Mouse (Mus musculus) neural tube, embryonic 13.5 days (tissue): ENCODE data around the gene Rras. TPM values are rescaled to one million over a fixed set of nuclear protein-coding genes. Genes with fewer than 3 reads are reported as not detected.

Experiments used
- ATAC-seq: fragments of 200-750 bp; cut with Nextera tagmentation; 2 replicates; pipeline ENCODE4 v1.8.0; 2017; ENCODE audit warnings: low read depth, mild to moderate bottlenecking, moderate TSS enrichment, moderate library complexity
- H3K27ac ChIP-seq: fragments of 300-500 bp; sonication (generic); replicated peaks from 2 replicates; pipeline ENCODE4 v1.5.1; 2015; ENCODE audit warnings: moderate library complexity, mild to moderate bottlenecking, inconsistent platforms
- H3K27me3 ChIP-seq: fragments of 300-500 bp; sonication (generic); 2 replicates; pipeline ENCODE4 v1.6.1; 2015; ENCODE audit warnings: mild to moderate bottlenecking, inconsistent platforms
- H3K36me3 ChIP-seq: fragments of 300-500 bp; sonication (generic); 2 replicates; pipeline ENCODE4 v1.6.1; 2015; ENCODE audit warnings: mild to moderate bottlenecking, inconsistent platforms
- H3K4me1 ChIP-seq: fragments of 300-500 bp; sonication (generic); replicated peaks from 2 replicates; pipeline ENCODE4 v1.6.1; 2015; ENCODE audit warnings: inconsistent platforms
- H3K4me2 ChIP-seq: fragments of 300-500 bp; sonication (generic); 2 replicates; pipeline ENCODE4 v1.6.1; 2015; ENCODE audit warnings: inconsistent platforms, mild to moderate bottlenecking, moderate library complexity
- H3K4me3 ChIP-seq: fragments of 300-500 bp; sonication (generic); 2 replicates; pipeline ENCODE4 v1.5.1; 2015; ENCODE audit warnings: mild to moderate bottlenecking, inconsistent platforms
- H3K9ac ChIP-seq: fragments of 300-500 bp; sonication (generic); 2 replicates; pipeline ENCODE4 v1.6.1; 2015; ENCODE audit warnings: moderate library complexity, mild to moderate bottlenecking, inconsistent platforms
- H3K9me3 ChIP-seq: fragments of 300-500 bp; sonication (generic); 2 replicates; pipeline ENCODE4 v1.6.1; 2016; ENCODE audit warnings: inconsistent platforms
- WGBS: fragments of 180-500 bp; shearing (Covaris S2); methylation state at CpG from one replicate; pipeline ENCODE4 v1.1.7; 2015; 5-methylcytosine and 5-hydroxymethylcytosine counted together
- polyA plus RNA-seq: library from polyadenylated mRNA; unstranded; fragments of >200 nt; fragmentation: Nextera tagmentation; extraction: Ambion mirVana; gene quantifications from 2 replicates; pipeline ENCODE4 v1.2.1, GENCODE M21; 2015

The Rras gene
- polyA plus RNA-seq, 1 experiment from 2014 or later, result 15.0 TPM

DNA sequence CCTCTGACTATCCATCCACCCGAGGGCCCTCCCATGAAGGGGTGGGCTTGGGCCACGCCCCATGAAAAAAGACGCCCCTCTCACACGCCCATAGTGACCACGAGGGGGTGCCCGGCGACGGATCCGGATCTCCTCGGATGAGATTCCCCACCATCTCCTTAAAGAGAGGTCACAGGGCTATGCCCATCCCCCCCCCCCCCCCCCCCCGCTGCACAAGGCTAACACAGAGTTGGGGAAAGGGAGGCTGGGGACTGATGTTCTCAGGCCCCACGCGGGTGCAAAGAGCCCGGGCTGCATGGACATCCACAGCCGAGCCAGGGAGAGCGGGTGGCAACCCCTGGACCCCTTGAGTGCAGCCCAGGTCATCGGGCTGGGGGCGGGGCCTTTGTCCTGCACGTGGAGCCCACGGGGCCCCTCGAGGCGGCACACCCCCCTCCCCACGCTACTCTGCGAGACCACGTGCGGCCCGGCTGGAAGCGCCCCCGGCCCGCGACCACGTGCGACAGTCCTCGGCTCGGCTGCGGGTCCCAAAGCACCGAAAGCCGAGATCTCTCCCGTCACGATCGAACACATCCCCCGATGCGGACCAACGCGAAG lies 32.1 kb upstream of the Rras start:
- Histone ChIP-seq H3K27me3 (no peaks in the 10 kb centered on the region), H3K27ac (peak overlapping the region; percentile 96), H3K4me1 (peaks cover 44% of the 10 kb centered on the region), H3K4me3 (peak overlapping the region; percentile 95), H3K4me2 (peak overlapping the region; percentile 70), H3K36me3 (peaks cover 26% of the 10 kb centered on the region), H3K9ac (peak overlapping the region; percentile 98), H3K9me3 (no peaks in the 10 kb centered on the region)
- 2% methylated on average over 44 of the region's 45 CpGs for WGBS
- ATAC-seq, result peak; percentile 7

DNA sequence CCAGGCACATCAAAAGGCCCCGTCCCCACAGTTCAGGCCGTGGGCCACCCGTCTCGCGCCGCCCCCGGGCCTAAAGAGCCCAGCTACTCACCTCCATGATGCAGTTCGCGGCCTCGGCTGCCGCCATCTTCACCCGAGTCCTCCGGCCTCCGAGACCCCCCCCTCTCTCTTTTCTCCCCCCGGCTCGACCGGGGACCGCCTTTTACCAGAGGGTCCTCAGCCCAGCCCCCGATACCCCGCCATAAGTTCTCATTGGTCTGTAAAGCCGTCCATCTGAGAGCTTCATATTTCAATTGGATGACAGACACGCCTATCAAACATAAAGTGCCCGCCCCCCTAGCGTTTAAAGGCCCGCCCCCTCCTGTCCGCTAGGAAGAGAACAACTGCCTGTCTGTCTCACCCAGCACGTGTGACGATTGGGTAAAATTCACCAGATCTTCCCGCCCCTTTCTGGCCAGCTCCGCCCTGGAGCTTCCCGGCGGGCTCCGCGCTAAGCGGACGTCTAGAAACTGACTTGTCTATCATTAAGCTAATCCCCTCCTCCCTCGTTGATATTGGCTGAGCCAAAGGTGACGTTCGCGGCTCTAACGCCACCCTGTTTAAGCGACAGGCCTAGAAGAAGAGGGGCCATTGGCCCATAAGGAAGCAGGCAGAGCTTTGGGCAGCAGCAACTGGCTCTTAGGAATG lies 31.4 kb upstream of the Rras start, which contains the start of gene Prmt1:
Prmt1 (minus strand) TSS at position 377 of the 687 bp plus-strand sequence.
- Histone ChIP-seq H3K9ac (peak within 1 kb of the TSS; percentile 98), H3K27ac (peak within 1 kb of the TSS; percentile 96), H3K4me3 (peak within 1 kb of the TSS; percentile 95), H3K36me3 (peaks cover 21% of the 10 kb centered on the region), H3K9me3 (no peaks in the 10 kb centered on the region), H3K4me2 (peak within 1 kb of the TSS; percentile 70), H3K4me1 (peaks cover 44% of the 10 kb centered on the region), H3K27me3 (no peaks in the 10 kb centered on the region)
- WGBS, result under 1% methylated on average over 42 of the region's 42 CpGs
- ATAC-seq, result peak; percentile 97

DNA sequence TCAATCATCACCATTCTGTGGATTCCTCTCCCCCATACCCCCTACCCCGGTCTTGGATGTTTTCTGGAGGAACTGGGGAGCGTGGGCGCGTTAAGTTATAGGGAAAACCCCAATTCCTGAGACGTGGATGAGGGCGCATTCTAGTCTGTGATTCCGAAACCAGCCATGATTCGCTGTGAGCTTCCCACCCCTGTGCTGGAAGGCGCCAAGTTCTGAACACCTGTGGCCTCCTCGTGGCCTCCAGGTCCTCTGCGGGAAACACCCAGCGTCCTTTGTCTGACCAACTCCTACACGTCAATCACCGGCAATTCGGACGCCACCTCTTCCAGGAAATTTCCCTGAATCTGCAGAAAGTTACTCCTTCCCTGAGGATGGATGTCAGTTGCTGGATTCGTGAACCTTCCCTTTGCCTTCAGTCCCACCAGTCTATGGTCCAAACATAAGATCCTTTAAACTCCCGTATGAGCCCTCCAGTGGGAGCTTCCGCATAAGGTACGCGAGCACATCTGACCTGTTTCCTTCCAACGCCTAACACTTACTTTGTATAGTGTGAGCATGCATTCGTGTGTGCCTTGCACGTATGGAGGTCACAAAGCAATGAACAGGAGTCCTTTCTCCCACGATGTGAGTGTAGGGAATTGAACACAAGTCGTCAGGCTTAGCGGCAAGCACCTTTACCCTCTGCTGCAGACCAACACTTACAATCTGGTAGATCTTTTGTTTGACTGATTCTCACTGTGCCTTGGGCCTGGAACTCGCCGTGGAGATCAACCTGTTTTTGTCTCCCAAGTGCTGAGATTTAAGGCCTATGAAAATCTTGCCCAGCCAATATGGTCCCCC lies 30.7 kb upstream of the Rras start:
- no peaks in the 10 kb centered on the region for H3K9me3 ChIP-seq
- peaks cover 17% of the 10 kb centered on the region for H3K36me3 ChIP-seq
- WGBS, result under 1% methylated on average over 29 of the region's 29 CpGs

DNA sequence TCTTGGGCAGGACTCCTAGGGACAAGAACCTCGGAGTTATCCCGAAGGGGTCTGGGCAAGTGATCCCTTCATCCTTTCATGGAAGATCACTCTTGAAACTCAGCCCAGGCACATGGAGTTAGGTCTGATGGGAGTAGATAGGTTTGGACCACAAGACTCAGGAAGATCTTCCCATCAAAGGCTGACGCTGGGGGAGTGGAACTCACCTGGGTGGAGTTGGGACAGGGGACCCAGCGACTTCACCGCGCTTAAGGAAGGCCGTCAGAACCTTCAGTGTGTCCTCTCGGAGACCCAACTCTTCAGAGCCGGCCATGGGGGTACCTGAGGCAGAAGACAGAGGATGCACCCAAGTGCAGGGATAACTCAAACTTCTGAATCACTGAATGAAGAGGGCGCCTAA lies 21.1 kb upstream of the Rras start:
- H3K36me3 ChIP-seq, result peaks cover 32% of the 10 kb centered on the region
- no peaks in the 10 kb centered on the region for H3K9me3 ChIP-seq
- H3K4me3 ChIP-seq, result peak overlapping the region; percentile 58
- H3K27ac ChIP-seq, result no peak overlapping the region; the same call in 1 of the 2 replicates
- peak overlapping the region; percentile 79 for H3K4me2 ChIP-seq
- peak overlapping the region; percentile 79 for H3K9ac ChIP-seq
- WGBS, result 18% methylated on average over 10 of the region's 10 CpGs
- no peaks in the 10 kb centered on the region for H3K27me3 ChIP-seq
- peaks cover 36% of the 10 kb centered on the region for H3K4me1 ChIP-seq
- ATAC-seq, result peak; percentile 3; the same call in 1 of the 2 replicates

More for the DNA sequence above, 30.7 kb upstream of the Rras start:
- peaks cover 44% of the 10 kb centered on the region for H3K4me1 ChIP-seq
- H3K27me3 ChIP-seq, result no peaks in the 10 kb centered on the region
- H3K4me3 ChIP-seq, result peak overlapping the region; percentile 57
- peak overlapping the region; percentile 70 for H3K4me2 ChIP-seq
- ATAC-seq, result peak; percentile 29
- H3K27ac ChIP-seq, result peak overlapping the region; percentile 90
- H3K9ac ChIP-seq, result peak overlapping the region; percentile 83

DNA sequence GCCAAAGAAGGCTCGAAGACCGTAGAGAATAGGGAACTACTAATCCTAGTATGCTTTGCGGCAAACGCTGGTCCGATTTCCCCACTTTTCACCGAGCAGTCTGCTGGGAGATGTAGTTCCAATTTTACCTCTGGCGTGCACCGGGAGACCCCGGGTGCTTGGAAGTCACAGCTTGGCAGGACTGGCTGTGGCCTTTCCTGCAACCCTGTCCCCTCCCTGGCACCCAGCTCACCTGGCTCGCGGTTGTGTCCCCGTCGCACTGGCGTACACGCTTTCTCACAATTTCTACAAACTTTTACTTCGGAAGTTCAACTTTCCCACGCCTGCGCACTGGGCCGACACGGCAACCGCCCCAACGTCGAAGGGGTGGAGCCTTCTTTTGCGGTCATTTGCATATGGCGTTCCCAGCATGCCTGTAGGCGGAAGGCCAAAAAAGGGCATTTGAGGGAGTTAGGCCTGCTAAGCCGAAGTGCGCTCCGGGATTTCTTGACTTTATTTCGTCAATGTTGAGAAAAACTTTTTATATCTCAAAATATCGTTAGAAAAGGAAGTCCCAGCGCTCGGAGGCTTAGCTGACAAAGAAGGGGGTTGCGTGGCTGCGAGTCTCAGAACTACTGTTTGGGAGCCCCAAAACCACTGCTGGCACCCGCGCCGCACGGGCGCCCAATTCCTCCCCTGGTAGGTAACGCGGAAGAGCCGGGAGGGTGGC lies 20.4 kb upstream of the Rras start, which contains the start of gene Irf3:
Irf3 (plus strand) TSS at position 418 of the 709 bp plus-strand sequence.
- peak; percentile 92 for ATAC-seq
- Histone ChIP-seq H3K9ac (peak within 1 kb of the TSS; percentile 79), H3K4me1 (peaks cover 36% of the 10 kb centered on the region), H3K27ac (peak within 1 kb of the TSS; percentile 83), H3K4me3 (peak within 1 kb of the TSS; percentile 58), H3K27me3 (no peaks in the 10 kb centered on the region), H3K4me2 (peak within 1 kb of the TSS; percentile 79), H3K9me3 (no peaks in the 10 kb centered on the region), H3K36me3 (peaks cover 36% of the 10 kb centered on the region)
- under 1% methylated on average over 43 of the region's 43 CpGs for WGBS

DNA sequence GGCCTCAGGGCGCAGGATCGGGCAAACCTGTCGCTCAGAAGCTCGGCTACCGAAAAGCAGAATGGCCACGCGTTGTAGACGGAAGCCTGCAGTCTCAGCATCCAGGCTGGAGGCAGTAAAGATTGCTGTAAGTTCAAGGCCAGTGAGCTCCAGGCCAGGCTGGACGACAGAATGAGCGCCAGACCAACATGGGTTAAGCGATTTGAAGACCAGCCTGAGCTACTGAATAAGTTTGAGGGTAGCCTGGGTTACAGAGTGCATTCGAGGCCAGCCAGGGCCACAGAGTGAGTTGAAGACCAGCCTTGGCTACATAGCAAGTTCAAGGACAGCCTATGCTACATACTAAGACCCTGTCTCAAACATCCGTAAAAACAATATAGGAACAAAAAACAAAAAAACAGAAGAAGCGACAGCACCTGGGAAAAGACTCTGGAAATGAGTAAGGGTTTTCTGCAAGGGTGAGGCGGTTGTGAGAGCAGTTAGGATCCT lies 19.8 kb upstream of the Rras start:
- Histone ChIP-seq H3K4me2 (peak overlapping the region; percentile 79), H3K9ac (peak overlapping the region; percentile 79), H3K4me3 (peak overlapping the region; percentile 58), H3K4me1 (peaks cover 36% of the 10 kb centered on the region), H3K27ac (peak overlapping the region; percentile 83), H3K27me3 (no peaks in the 10 kb centered on the region), H3K36me3 (peaks cover 40% of the 10 kb centered on the region), H3K9me3 (no peaks in the 10 kb centered on the region)
- 4% methylated on average over 15 of the region's 15 CpGs for WGBS
- peak; percentile 12 for ATAC-seq

DNA sequence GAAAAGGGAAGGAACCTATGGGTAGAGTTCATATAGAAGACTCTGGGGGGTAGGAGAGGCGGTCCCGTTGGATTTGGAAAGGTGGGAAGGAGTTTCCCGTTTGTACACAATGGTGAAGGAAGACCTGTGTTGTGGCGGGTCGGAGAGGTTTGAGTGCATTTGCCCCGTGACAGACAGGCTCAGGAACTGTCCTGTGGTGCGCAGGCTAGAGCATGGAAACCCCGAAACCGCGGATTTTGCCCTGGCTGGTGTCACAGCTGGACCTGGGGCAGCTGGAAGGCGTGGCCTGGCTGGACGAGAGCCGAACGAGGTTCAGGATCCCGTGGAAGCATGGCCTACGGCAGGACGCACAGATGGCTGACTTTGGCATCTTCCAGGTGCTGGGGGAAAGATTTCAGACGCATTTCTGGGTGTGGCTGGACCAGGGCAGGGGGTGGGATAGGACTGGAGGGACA lies 19.2 kb upstream of the Rras start, which contains the start of gene Bcl2l12:
Bcl2l12 (minus strand) TSS at position 212 of the 455 bp plus-strand sequence.
- Histone ChIP-seq H3K4me1 (peaks cover 36% of the 10 kb centered on the region), H3K4me3 (peak within 1 kb of the TSS; percentile 58), H3K36me3 (peaks cover 45% of the 10 kb centered on the region), H3K9ac (peak within 1 kb of the TSS; percentile 79), H3K27me3 (no peaks in the 10 kb centered on the region), H3K27ac (peak within 1 kb of the TSS; percentile 83), H3K4me2 (peak within 1 kb of the TSS; percentile 79), H3K9me3 (no peaks in the 10 kb centered on the region)
- ATAC-seq, result no peak
- WGBS, result 6% methylated on average over 18 of the region's 18 CpGs

DNA sequence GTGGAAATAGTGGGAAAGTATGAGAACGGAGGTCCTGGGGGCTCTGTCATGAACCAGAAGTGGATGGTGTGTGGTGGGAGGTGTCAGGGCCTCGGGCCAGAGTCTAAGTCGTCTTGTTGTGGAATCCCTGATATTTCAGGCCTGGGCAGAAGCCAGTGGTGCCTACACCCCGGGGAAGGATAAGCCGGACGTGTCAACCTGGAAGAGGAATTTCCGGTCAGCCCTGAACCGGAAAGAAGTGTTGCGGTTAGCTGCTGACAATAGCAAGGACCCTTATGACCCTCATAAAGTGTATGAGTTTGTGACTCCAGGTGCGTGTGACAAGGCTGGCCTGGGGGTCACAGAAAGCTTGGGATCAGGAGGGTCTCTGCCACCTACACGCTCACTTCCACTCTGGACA lies 18.0 kb upstream of the Rras start:
- H3K9me3 ChIP-seq, result no peaks in the 10 kb centered on the region
- H3K4me2 ChIP-seq, result peak overlapping the region; percentile 79
- peaks cover 50% of the 10 kb centered on the region for H3K36me3 ChIP-seq
- 81% methylated on average over 11 of the region's 11 CpGs for WGBS
- H3K4me1 ChIP-seq, result peaks cover 36% of the 10 kb centered on the region
- H3K27me3 ChIP-seq, result no peaks in the 10 kb centered on the region
- H3K4me3 ChIP-seq, result no peak overlapping the region
- no peak overlapping the region for H3K27ac ChIP-seq
- no peak overlapping the region for H3K9ac ChIP-seq
- ATAC-seq, result no peak

DNA sequence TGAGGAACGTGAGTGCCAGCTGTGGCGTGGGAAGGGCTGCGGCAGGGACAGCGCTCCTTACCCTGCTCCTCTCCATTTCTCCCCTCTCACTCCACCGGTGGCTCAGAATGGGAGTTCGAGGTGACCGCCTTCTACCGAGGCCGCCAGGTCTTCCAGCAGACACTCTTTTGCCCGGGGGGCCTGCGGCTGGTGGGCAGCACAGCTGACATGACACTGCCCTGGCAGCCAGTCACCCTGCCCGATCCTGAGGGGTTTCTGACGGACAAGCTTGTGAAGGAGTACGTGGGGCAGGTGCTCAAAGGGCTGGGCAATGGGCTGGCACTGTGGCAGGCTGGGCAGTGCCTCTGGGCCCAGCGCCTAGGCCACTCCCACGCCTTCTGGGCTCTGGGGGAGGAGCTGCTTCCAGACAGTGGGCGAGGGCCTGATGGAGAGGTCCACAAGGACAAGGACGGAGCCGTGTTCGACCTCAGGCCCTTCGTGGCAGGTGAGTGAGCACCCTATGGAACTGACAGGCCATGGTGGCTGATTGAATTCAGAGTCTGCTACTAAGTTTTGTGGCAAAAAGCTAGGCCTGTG lies 17.1 kb upstream of the Rras start:
- no peaks in the 10 kb centered on the region for H3K9me3 ChIP-seq
- no peak overlapping the region for H3K4me3 ChIP-seq
- peaks cover 59% of the 10 kb centered on the region for H3K36me3 ChIP-seq
- H3K27me3 ChIP-seq, result no peaks in the 10 kb centered on the region
- WGBS, result 84% methylated on average over 21 of the region's 21 CpGs
- no peak for ATAC-seq
- peaks cover 36% of the 10 kb centered on the region for H3K4me1 ChIP-seq
- 0 out of 2 replicates have a peak overlapping the region, but pooled peaks have one; percentile 12 for H3K9ac ChIP-seq
- H3K27ac ChIP-seq, result no peak overlapping the region
- no peak overlapping the region for H3K4me2 ChIP-seq

DNA sequence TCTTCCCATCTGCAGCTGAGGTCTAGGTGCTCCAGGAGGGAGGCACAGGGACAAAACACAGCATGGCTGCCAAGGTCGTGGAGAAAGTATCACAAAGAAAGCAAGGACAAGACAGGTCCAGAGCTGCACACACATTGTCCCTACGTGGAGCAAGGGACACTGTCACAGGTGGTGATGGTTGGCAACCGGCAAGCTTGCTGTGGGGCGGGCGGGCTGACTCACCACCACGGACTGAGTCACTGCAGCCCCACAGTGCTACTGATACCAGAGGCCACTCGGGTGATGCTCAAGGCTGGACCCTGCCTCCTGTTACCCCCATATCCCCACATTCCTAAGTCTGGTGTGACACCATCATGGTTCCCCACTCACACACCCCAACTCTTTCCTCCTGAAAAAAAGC lies 15.3 kb upstream of the Rras start:
- no peak for ATAC-seq
- Histone ChIP-seq H3K9ac (no peak overlapping the region), H3K4me2 (no peak overlapping the region), H3K27me3 (no peaks in the 10 kb centered on the region), H3K36me3 (peaks cover 77% of the 10 kb centered on the region), H3K4me3 (no peak overlapping the region), H3K4me1 (peaks cover 23% of the 10 kb centered on the region), H3K9me3 (no peaks in the 10 kb centered on the region), H3K27ac (no peak overlapping the region)
- WGBS, result 93% methylated on average over 7 of the region's 7 CpGs

DNA sequence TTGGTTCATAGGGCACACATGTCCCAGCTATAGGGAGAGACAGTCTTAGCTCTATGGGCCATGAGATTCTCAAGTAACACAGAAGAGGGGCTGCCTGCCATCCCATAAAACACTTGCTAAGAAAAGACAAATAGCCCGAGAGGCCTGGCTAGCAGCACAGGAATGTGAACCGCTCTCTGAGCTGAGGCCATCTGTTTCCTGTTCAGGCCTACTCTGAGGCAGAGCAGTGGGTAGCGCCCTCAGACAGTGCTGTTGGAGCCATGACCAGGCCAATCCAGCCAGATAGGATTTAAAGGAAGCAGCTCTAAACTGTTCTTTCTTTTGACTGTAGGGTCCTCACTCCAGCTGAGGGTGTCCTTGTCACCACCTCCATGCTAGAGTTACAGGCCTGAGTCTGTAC lies 13.2 kb upstream of the Rras start:
- peaks cover 98% of the 10 kb centered on the region for H3K36me3 ChIP-seq
- no peak overlapping the region for H3K4me2 ChIP-seq
- ATAC-seq, result no peak
- no peak overlapping the region for H3K4me3 ChIP-seq
- no peaks in the 10 kb centered on the region for H3K27me3 ChIP-seq
- H3K4me1 ChIP-seq, result peaks cover 6% of the 10 kb centered on the region
- no peak overlapping the region for H3K27ac ChIP-seq
- no peaks in the 10 kb centered on the region for H3K9me3 ChIP-seq
- H3K9ac ChIP-seq, result 0 out of 2 replicates have a peak overlapping the region, but pooled peaks have one; percentile 8
- 58% methylated on average over 3 of the region's 3 CpGs for WGBS
